Mouse (Mus musculus) gastrocnemius, adult 2 months (tissue): ENCODE data around the gene Bicra. TPM values are rescaled to one million over a fixed set of nuclear protein-coding genes. Genes with fewer than 3 reads are reported as not detected.

Experiments used
- DNase-seq: peaks from one replicate; pipeline ENCODE4 v3.0.0; 2022
- H3K27ac ChIP-seq: fragments of 200-600 bp; 2 replicates; pipeline ENCODE4 v1.8.1; 2022; ENCODE audit warnings: mild to moderate bottlenecking
- H3K4me3 ChIP-seq: fragments of 200-600 bp; 2 replicates; pipeline ENCODE4 v1.8.1; 2022; ENCODE audit warnings: mild to moderate bottlenecking, moderate library complexity
- CTCF ChIP-seq: fragments of 200-600 bp; IDR thresholded peaks from 2 replicates; pipeline ENCODE4 v1.8.1; 2022; ENCODE audit warnings: antibody characterized with exemption, mild to moderate bottlenecking, moderate library complexity
- intact Hi-C: fragments of 180-260 bp; cut with DNase I; formaldehyde crosslinking; loops from one replicate; pipeline ENCODE4 v1.15.1; 2025
- long read RNA-seq, 2 experiments: library from polyadenylated mRNA; stranded (forward); transcript quantifications; one replicate each; pipeline ENCODE4 v2.0.0; 2021
- total RNA-seq, 2 experiments: library from RNA; stranded (reverse); gene quantifications; 2 replicates each; pipeline ENCODE4 v1.2.3; 2021

Gene Bicra
- total RNA-seq, result 1 to 10 TPM; 6.8 to 7.1 TPM
- long read RNA-seq, experiment 1, full-length matches to known transcripts, result 1 of 2 reads
- long read RNA-seq, experiment 1, partial matches to known transcripts, result 0 of 2 reads
- long read RNA-seq, experiment 1, other reads (novel, unspliced or antisense), result 1 of 2 reads
- long read RNA-seq, experiment 2, partial matches to known transcripts, result 0 of 2 reads
- long read RNA-seq, experiment 2, other reads (novel, unspliced or antisense), result 2 of 2 reads

- TF ChIP-seq CTCF, result no peak
- peak within 1 kb of the TSS; percentile 82 for H3K4me3 ChIP-seq
Observed at GRCm38 (mm10) chr7:16047338-16048146, at the start of gene Bicra. TSS of gene Bicra (minus strand) at chr7:16047921.

GRCm38 (mm10) chr7:16094592-16094991 lies 46.9 kb upstream of the Bicra start:
- TF ChIP-seq CTCF, result no peak

More at GRCm38 (mm10) chr7:16047338-16048146, at the start of gene Bicra:
- peak; percentile 94 for DNase-seq
- H3K27ac ChIP-seq, result peak within 1 kb of the TSS; percentile 96
- intact Hi-C loops, result loop anchor here (2.0 to 5.0 kb wide), 2 partner anchors 51 to 115 kb away; partner anchors contain the start of gene Napa

GRCm38 (mm10) chr7:16087587-16087986 lies 39.9 kb upstream of the Bicra start:
- no peak for DNase-seq
- intact Hi-C loops, result no loop called here
- TF ChIP-seq CTCF, result no peak

More at GRCm38 (mm10) chr7:16094592-16094991, 46.9 kb upstream of the Bicra start:
- no peak for DNase-seq
- H3K4me3 ChIP-seq, result no peak overlapping the region
- intact Hi-C loops, result no loop called here
- H3K27ac ChIP-seq, result no peak overlapping the region

GRCm38 (mm10) chr7:16083361-16083760 lies 35.6 kb upstream of the Bicra start:
- intact Hi-C loops, result no loop called here
- DNase-seq, result no peak
- no peak overlapping the region for H3K27ac ChIP-seq
- TF ChIP-seq CTCF, result no peak
- H3K4me3 ChIP-seq, result no peak overlapping the region

More at GRCm38 (mm10) chr7:16087587-16087986, 39.9 kb upstream of the Bicra start:
- H3K4me3 ChIP-seq, result no peak overlapping the region
- H3K27ac ChIP-seq, result no peak overlapping the region

- no peak overlapping the region for H3K4me3 ChIP-seq
- DNase-seq, result no peak
- no peak for TF ChIP-seq CTCF
- intact Hi-C loops, result no loop called here
- H3K27ac ChIP-seq, result no peak overlapping the region
Observed at GRCm38 (mm10) chr7:16080581-16080980, 32.9 kb upstream of the Bicra start.

- no peak overlapping the region for H3K27ac ChIP-seq
- no peak overlapping the region for H3K4me3 ChIP-seq
- DNase-seq, result no peak
- no peak for TF ChIP-seq CTCF
- intact Hi-C loops, result loop anchor here (5.0 kb wide), 1 partner anchor 77 kb away; no protein-coding TSS in a partner anchor
Observed at GRCm38 (mm10) chr7:16079947-16080346, 32.2 kb upstream of the Bicra start.

- no peak for DNase-seq
- intact Hi-C loops, result no loop called here
- no peak overlapping the region for H3K27ac ChIP-seq
- no peak for TF ChIP-seq CTCF
- no peak overlapping the region for H3K4me3 ChIP-seq
Observed at GRCm38 (mm10) chr7:16071906-16072305, 24.2 kb upstream of the Bicra start.

- no peak overlapping the region for H3K27ac ChIP-seq
- no peak for TF ChIP-seq CTCF
- H3K4me3 ChIP-seq, result no peak overlapping the region
- intact Hi-C loops, result no loop called here
- no peak for DNase-seq
Observed at GRCm38 (mm10) chr7:16070846-16071245, 23.1 kb upstream of the Bicra start.

- H3K27ac ChIP-seq, result no peak overlapping the region
- no peak for DNase-seq
- intact Hi-C loops, result no loop called here
- no peak overlapping the region for H3K4me3 ChIP-seq
- TF ChIP-seq CTCF, result peak; percentile 46
Observed at GRCm38 (mm10) chr7:16063490-16063889, 15.8 kb upstream of the Bicra start.

GRCm38 (mm10) chr7:16062099-16062420 lies 14.3 kb upstream of the Bicra start:
- H3K4me3 ChIP-seq, result no peak overlapping the region
- TF ChIP-seq CTCF, result no peak
- no peak for DNase-seq
- no peak overlapping the region for H3K27ac ChIP-seq
- intact Hi-C loops, result no loop called here

- Histone ChIP-seq H3K27ac (no peak within 1 kb of the TSS), H3K4me3 (no peak within 1 kb of the TSS)
- intact Hi-C loops, result no loop called here
- DNase-seq, result no peak
- no peak for TF ChIP-seq CTCF
Observed at GRCm38 (mm10) chr7:16061219-16062098, 13.7 kb upstream of the Bicra start, which contains the start of gene Zfp541. TSS of gene Zfp541 (plus strand) at chr7:16061814.

GRCm38 (mm10) chr7:16057136-16057534 lies 9.4 kb upstream of the Bicra start:
- no peak for DNase-seq
- TF ChIP-seq CTCF, result no peak
- Histone ChIP-seq H3K4me3 (no peak overlapping the region), H3K27ac (no peak overlapping the region)
- intact Hi-C loops, result no loop called here
